Mouse (Mus musculus): Measurements from ENCODE around the gene Gm13078.

Gm13078 gene

DNA sequence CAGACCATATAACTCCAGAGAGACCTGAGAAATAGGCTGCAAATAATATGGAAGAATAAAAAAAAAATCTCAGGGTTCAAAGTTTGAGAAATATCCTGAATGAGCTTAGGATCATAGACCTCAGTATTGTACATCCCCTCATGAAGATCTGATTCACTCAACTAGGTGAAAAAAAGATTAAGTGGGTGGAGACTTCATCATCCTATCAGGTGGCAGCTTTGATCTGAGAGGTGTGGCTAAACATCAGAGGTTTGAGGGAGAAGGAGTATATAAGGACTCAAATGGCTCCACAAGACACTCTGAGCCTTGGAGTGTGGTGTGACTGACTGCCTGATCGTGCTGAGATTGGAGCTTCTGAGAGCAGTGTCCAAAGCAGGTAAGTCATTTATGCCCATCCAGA, at the start of gene Gm13078:
Gene Gm13078, plus strand, starts transcription at position 301 of the 400 bp plus-strand sequence.
- no peak for DNase-seq (ENCODE audit: low spot score in 2 of 2)

GRCm38 (mm10) chr4:143702611-143703010, 16.6 kb upstream of the Gm13078 start, which contains the start of gene Gm13089:
Gm13089 (minus strand) TSS chr4:143702711.
- no peak for DNase-seq (ENCODE audit: low spot score in 2 of 2)
